Mouse (Mus musculus) erythroblast, embryonic 14.5 days (primary cell): Measurements from ENCODE around the gene Chst12.

Experiments
- GATA1 ChIP-seq: IDR thresholded peaks from 2 replicates; pipeline ENCODE4 v1.6.1; 2012; ENCODE audit warnings: low read length, inconsistent platforms, mixed read lengths
- TAL1 ChIP-seq: IDR thresholded peaks from 3 replicates; pipeline ENCODE4 v1.6.1; 2012; ENCODE audit warnings: low read length, inconsistent platforms, mixed read lengths

DNA sequence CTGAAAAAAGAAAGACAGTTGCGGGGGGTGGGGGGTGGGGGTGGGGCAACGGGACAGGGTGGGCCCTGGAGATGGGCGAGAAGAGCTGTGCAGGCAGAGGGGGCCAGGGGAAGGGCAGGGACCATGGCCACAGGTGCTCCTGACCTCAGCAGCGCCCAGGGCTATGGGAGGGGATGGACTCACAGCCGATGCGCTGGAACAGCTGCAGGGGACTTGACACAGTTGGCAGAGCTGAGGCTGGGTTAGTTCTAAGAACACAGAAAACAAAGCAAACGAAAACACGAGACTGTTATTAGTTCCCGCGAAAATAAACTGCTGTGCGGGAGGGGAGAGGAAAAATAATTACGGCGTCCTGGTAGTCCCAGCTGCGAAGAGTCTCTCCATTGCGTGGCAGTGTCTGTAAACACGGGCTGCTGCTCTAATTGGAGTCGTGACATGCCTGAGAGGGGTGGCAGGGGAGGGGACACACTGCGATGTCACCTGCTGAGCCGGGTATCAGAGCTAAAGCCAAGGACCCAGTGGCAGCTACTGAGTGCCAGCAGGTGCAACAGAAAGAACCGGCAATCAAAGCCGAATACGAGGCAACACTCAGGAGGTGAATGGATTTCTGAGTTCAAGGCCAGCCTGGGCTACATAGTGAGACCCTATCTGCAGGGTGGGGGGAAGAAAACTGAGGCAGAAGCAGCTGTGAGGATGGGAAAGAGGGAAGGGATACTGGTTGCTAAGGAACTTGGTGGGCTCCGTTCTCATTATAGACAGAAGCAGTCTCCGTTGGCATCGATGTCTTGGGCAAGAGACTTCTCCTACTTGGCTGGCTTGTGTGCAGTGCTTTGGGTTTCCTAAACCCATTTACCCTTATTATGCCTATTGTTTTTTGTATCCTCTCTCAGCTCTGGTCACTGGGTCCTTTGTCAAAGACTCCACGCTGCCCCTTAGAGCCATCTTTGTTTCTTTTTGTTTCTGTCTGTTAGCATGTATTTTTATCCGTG is 5.0 kb downstream of the Chst12 start:
- TF ChIP-seq GATA1 (no peak), TAL1 (no peak)
